Mouse (Mus musculus) olfactory bulb, adult 2 months (tissue): ENCODE data around the gene Samd4b.

Experiments used
- CTCF ChIP-seq: fragments of 200-500 bp; IDR thresholded peaks from 2 replicates; pipeline ENCODE4 v1.5.1; 2012; ENCODE audit warnings: low read depth, mild to moderate bottlenecking, low read length, moderate library complexity; ENCODE audit not compliant: insufficient read depth
- POLR2A ChIP-seq: fragments of 200-500 bp; IDR thresholded peaks from 2 replicates; pipeline ENCODE4 v1.6.1; 2012; ENCODE audit warnings: mild to moderate bottlenecking, low read depth, low read length, moderate library complexity; ENCODE audit not compliant: insufficient read depth

GRCm38 (mm10) chr7:28624791-28625190 lies 26.8 kb upstream of the Samd4b start:
- TF ChIP-seq POLR2A (no peak), CTCF (no peak)
